Mouse (Mus musculus): ENCODE data around the gene Frem3.

- TF ChIP-seq CTCF (conservative IDR thresholded peaks at IDR 0.05; ENCODE audit: low read length) (no peak), POU5F1 (IDR thresholded peaks at IDR 0.05; ENCODE audit: borderline replicate concordance, low read length) (no peak), NANOG (IDR thresholded peaks at IDR 0.05; ENCODE audit: borderline replicate concordance, low read length) (no peak)
Measured at GRCm38 (mm10) chr8:80738388-80739154, 127.7 kb downstream of the Frem3 start.

Measured in E14TG2a.4 (cell line).